Mouse (Mus musculus) E14TG2a.4 (cell line): ENCODE results near the gene Epsti1.
"Not testable (repeated sequence)": the region's sequence is repeated elsewhere in the genome, so short reads cannot be mapped to it uniquely, and the experiment has no call there.

Source experiments
- H3K27me3 ChIP-seq: 2 replicates; pipeline ENCODE4 v1.6.1; 2014; ENCODE audit warnings: low read length, control low read depth; ENCODE audit not compliant: insufficient read depth
- H3K36me3 ChIP-seq: 2 replicates; pipeline ENCODE4 v1.6.1; 2014; ENCODE audit warnings: low read length, control low read depth; ENCODE audit not compliant: insufficient read depth
- H3K4me1 ChIP-seq: replicated peaks from 2 replicates; pipeline ENCODE4 v1.6.1; 2014; ENCODE audit warnings: low read depth, low read length, control low read depth
- H3K4me3 ChIP-seq: replicated peaks from 2 replicates; pipeline ENCODE4 v1.5.1; 2014; ENCODE audit warnings: mild to moderate bottlenecking, low read length
- H3K9me3 ChIP-seq: 2 replicates; pipeline ENCODE4 v1.6.1; 2014; ENCODE audit warnings: low read length, control low read depth
- CTCF ChIP-seq: conservative IDR thresholded peaks from 2 replicates; pipeline ENCODE4 v1.5.1; 2014; ENCODE audit warnings: low read length
- NANOG ChIP-seq: IDR thresholded peaks from 2 replicates; pipeline ENCODE4 v1.6.1; 2014; ENCODE audit warnings: borderline replicate concordance, low read length, mixed read lengths
- POU5F1 ChIP-seq: IDR thresholded peaks from 2 replicates; pipeline ENCODE4 v1.6.1; 2014; ENCODE audit warnings: low read length, borderline replicate concordance

Gene Epsti1

GRCm38 (mm10) chr14:77874304-77875241, 29.5 kb upstream of the Epsti1 start, which contains the start of gene Dnajc15:
TSS of gene Dnajc15 (minus strand) at chr14:77875125.
- Histone ChIP-seq H3K9me3 (no peaks in the 10 kb centered on the region), H3K4me3 (peak within 1 kb of the TSS; percentile 94), H3K36me3 (peaks cover 9% of the 10 kb centered on the region; the same call in 1 of the 2 replicates), H3K4me1 (peaks cover 13% of the 10 kb centered on the region), H3K27me3 (peaks cover 3% of the 10 kb centered on the region; the same call in 1 of the 2 replicates)
- TF ChIP-seq POU5F1, result no peak
- TF ChIP-seq NANOG, result no peak

- Histone ChIP-seq H3K4me1 (peaks cover 13% of the 10 kb centered on the region), H3K27me3 (peaks cover 3% of the 10 kb centered on the region; the same call in 1 of the 2 replicates), H3K4me3 (no peak overlapping the region), H3K36me3 (no peaks in the 10 kb centered on the region), H3K9me3 (no peaks in the 10 kb centered on the region; the same call in 1 of the 2 replicates)
- no peak for TF ChIP-seq NANOG
- no peak for TF ChIP-seq POU5F1
- no peak for TF ChIP-seq CTCF
Observed at GRCm38 (mm10) chr14:77876199-77876598, 27.8 kb upstream of the Epsti1 start.

DNA sequence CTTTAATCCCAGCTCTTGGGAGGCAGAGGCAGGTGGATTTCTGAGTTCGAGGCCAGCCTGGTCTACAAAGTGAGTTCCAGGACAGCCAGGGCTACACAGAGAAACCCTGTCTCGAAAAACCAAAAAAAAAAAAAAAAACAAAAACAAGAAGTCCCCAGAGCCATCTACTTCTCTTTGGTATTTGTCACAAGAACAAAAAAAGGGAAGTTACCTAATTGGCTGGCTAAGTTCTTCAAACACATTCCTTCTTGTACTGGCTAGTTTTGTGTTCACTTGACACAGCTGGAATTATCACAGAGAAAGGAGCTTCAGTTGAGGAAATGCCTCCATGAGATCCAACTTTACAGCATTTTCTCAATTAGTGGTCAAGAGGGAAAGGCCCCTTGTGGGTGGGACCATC, 26.2 kb upstream of the Epsti1 start:
- peaks cover 13% of the 10 kb centered on the region for H3K4me1 ChIP-seq
- H3K4me3 ChIP-seq, H3K9me3 ChIP-seq, H3K27me3 ChIP-seq, H3K36me3 ChIP-seq: not testable (repeated sequence)

DNA sequence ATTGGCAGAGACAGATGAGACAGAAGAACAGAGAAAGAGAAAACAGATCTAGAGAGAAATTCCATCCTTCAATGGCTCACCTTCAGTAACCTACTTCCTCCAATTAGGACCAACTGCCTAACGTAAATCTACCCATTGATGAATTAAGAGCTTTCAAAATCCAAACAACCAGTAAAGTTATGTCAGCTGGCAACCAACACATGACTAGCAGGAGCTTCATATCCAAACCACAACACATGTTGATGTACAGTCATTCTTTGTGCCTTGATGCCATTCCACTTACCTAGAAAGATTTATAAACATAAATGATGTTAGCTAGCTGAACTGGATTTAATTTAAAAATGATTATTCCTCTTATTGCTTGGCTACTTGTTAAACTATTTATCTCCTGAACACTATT, 22.0 kb upstream of the Epsti1 start:
- Histone ChIP-seq H3K4me3 (no peak overlapping the region), H3K4me1 (no peaks in the 10 kb centered on the region), H3K27me3 (no peaks in the 10 kb centered on the region), H3K36me3 (no peaks in the 10 kb centered on the region), H3K9me3 (peaks cover 10% of the 10 kb centered on the region)
- no peak for TF ChIP-seq CTCF
- no peak for TF ChIP-seq NANOG
- TF ChIP-seq POU5F1, result no peak

GRCm38 (mm10) chr14:77882669-77883068, 21.4 kb upstream of the Epsti1 start:
- H3K4me1 ChIP-seq, result no peaks in the 10 kb centered on the region
- H3K4me3 ChIP-seq, result no peak overlapping the region
- TF ChIP-seq CTCF, result no peak
- H3K36me3 ChIP-seq, result no peaks in the 10 kb centered on the region
- no peaks in the 10 kb centered on the region for H3K27me3 ChIP-seq
- peaks cover 10% of the 10 kb centered on the region for H3K9me3 ChIP-seq

- H3K27me3 ChIP-seq, result no peaks in the 10 kb centered on the region
- no peaks in the 10 kb centered on the region for H3K4me1 ChIP-seq
- H3K4me3 ChIP-seq, result no peak overlapping the region
- no peaks in the 10 kb centered on the region for H3K36me3 ChIP-seq
- TF ChIP-seq CTCF (no peak), POU5F1 (no peak), NANOG (no peak)
- peaks cover 21% of the 10 kb centered on the region for H3K9me3 ChIP-seq
Observed at GRCm38 (mm10) chr14:77886376-77886775, 17.7 kb upstream of the Epsti1 start.

DNA sequence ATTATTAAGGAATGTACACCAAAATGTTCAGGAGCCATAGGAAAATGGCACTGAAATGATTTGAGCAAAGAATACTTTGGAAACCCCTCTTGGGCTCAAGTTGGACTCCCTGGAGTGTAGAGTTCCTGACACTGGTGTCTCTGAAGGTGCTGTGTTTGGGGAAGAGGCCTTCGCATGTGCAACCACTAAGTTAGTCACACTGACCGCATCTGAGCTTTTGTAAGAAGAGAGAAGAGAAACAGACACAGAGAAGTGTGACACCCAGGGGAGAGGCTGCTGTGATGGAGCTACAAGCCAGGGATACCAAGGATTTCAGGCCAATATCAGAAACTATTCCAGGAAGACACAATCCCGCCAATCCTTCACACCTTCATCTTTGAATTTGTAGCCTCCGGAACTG, 17.1 kb upstream of the Epsti1 start:
- Histone ChIP-seq H3K27me3 (no peaks in the 10 kb centered on the region), H3K4me3 (no peak overlapping the region), H3K9me3 (peaks cover 23% of the 10 kb centered on the region), H3K4me1 (no peaks in the 10 kb centered on the region), H3K36me3 (no peaks in the 10 kb centered on the region)
- no peak for TF ChIP-seq POU5F1
- TF ChIP-seq CTCF, result no peak

DNA sequence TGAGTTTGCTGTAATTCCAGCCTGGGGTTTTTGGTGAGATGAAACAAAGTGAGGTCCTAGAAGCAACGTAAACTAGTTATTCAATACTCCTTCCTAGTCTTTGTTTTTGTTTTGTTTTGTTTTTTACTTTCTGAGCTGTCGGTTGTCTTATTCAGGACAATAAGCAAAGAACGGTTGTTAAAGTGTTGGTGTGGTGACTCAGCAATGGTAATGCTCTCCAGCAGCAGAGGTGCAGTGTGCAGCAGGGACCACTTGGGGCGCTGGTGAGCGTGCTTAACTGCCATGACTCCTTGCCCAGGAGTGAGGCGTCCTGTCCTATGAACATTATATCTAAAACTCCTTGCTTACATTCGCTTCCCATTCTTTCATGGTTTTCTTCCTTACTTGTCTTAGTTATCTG, 14.1 kb upstream of the Epsti1 start:
- TF ChIP-seq CTCF, result peak; percentile 85
- no peak for TF ChIP-seq NANOG
- no peaks in the 10 kb centered on the region for H3K27me3 ChIP-seq
- no peak overlapping the region for H3K4me3 ChIP-seq

DNA sequence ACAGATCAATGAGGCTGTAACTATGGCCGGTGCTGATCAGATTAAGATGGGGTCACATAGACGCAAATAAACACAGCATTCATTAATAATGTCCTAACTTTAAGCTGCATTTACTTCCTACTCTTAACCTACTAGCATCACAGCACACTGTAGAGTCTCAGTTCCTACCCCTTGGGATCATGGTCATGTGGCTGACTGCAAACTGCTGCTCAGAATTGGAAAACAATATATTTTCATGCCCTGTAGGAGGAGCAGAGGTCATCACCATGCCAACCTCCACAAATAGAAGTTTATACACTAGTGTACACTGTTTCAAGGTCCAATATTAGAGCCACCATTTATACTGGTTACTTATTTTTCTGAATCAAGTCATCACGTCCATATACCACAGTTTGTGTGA, 8.1 kb upstream of the Epsti1 start:
- no peak for TF ChIP-seq CTCF
- TF ChIP-seq NANOG, result no peak
- no peak for TF ChIP-seq POU5F1
- no peaks in the 10 kb centered on the region for H3K4me1 ChIP-seq
- H3K4me3 ChIP-seq, result no peak overlapping the region
- no peaks in the 10 kb centered on the region for H3K36me3 ChIP-seq
- H3K9me3 ChIP-seq, result peaks cover 7% of the 10 kb centered on the region; the same call in 1 of the 2 replicates
- peaks cover 7% of the 10 kb centered on the region for H3K27me3 ChIP-seq

More for the DNA sequence above, 14.1 kb upstream of the Epsti1 start:
- Histone ChIP-seq H3K4me1 (no peaks in the 10 kb centered on the region), H3K9me3 (peaks cover 14% of the 10 kb centered on the region), H3K36me3 (no peaks in the 10 kb centered on the region)
